Mouse (Mus musculus) adrenal gland, adult 2 months (tissue): Measurements from ENCODE around the gene Slc19a2. TPM values are rescaled to one million over a fixed set of nuclear protein-coding genes. Genes with fewer than 3 reads are reported as not detected.

Experiments used
- DNase-seq: peaks from one replicate; pipeline ENCODE4 v3.0.0; 2021
- polyA plus RNA-seq: library from polyadenylated mRNA; depleted of rRNA; stranded (reverse); fragments of >200 nt; gene quantifications from 2 replicates; pipeline ENCODE4 v1.2.3, GENCODE M21; 2012
- total RNA-seq, 2 experiments: library from RNA; stranded (reverse); gene quantifications; 2 replicates each; pipeline ENCODE4 v1.2.3; 2021

Gene Slc19a2
- total and polyA plus RNA-seq, 3 experiments = 22.1 to 31.8 (median 27.8) TPM

- no peak for DNase-seq
Measured at GRCm38 (mm10) chr1:164251438-164251837, 2.6 kb downstream of the Slc19a2 start.

GRCm38 (mm10) chr1:164252551-164252950 is 3.7 kb downstream of the Slc19a2 start:
- DNase-seq = no peak

- peak; percentile 55 for DNase-seq
Measured at GRCm38 (mm10) chr1:164254836-164255235, 6.0 kb downstream of the Slc19a2 start.

- no peak for DNase-seq
Measured at GRCm38 (mm10) chr1:164260171-164261028, 11.6 kb downstream of the Slc19a2 start.

- DNase-seq = peak; percentile 85
Measured at GRCm38 (mm10) chr1:164261553-164261952, 12.7 kb downstream of the Slc19a2 start.

- DNase-seq = no peak
Measured at GRCm38 (mm10) chr1:164270941-164271340, 22.1 kb downstream of the Slc19a2 start.

GRCm38 (mm10) chr1:164273659-164274058 is 24.8 kb downstream of the Slc19a2 start:
- no peak for DNase-seq

- peak; percentile 96 for DNase-seq
Measured at GRCm38 (mm10) chr1:164275455-164275954, 26.7 kb downstream of the Slc19a2 start, which contains the start of gene Ccdc181. TSS of gene Ccdc181 (plus strand) at chr1:164275585.

GRCm38 (mm10) chr1:164276552-164276951 is 27.7 kb downstream of the Slc19a2 start:
- no peak for DNase-seq

- DNase-seq = no peak
Measured at GRCm38 (mm10) chr1:164279332-164279731, 30.5 kb downstream of the Slc19a2 start.

GRCm38 (mm10) chr1:164284007-164284406 is 35.2 kb downstream of the Slc19a2 start:
- no peak for DNase-seq

- no peak for DNase-seq
Measured at GRCm38 (mm10) chr1:164287406-164287805, 38.6 kb downstream of the Slc19a2 start.

- no peak for DNase-seq
Measured at GRCm38 (mm10) chr1:164292040-164292439, 43.2 kb downstream of the Slc19a2 start.

- no peak for DNase-seq
Measured at GRCm38 (mm10) chr1:164294071-164294470, 45.2 kb downstream of the Slc19a2 start.

- no peak for DNase-seq
Measured at GRCm38 (mm10) chr1:164296473-164296872, 47.6 kb downstream of the Slc19a2 start.

- DNase-seq = no peak
Measured at GRCm38 (mm10) chr1:164301949-164302348, 53.1 kb downstream of the Slc19a2 start.

GRCm38 (mm10) chr1:164303821-164304220 is 55.0 kb downstream of the Slc19a2 start, which contains the start of gene Nme7:
TSS of gene Nme7 (plus strand) at chr1:164304121.
- no peak for DNase-seq

GRCm38 (mm10) chr1:164307124-164307751 is 58.4 kb downstream of the Slc19a2 start, which contains the start of gene Blzf1:
TSS of gene Blzf1 (minus strand) at chr1:164307489.
- peak; percentile 97 for DNase-seq

- DNase-seq = no peak
Measured at GRCm38 (mm10) chr1:164307922-164308321, 59.1 kb downstream of the Slc19a2 start.

- DNase-seq = no peak
Measured at GRCm38 (mm10) chr1:164314085-164314484, 65.2 kb downstream of the Slc19a2 start.
